Mouse (Mus musculus) MEL (cell line): ENCODE measurements around the gene Iqschfp. TPM values are rescaled to one million over a fixed set of nuclear protein-coding genes. Genes with fewer than 3 reads are reported as not detected.

Experiments used
- DNase-seq: peaks from one replicate; pipeline ENCODE4 v3.0.0; 2011; ENCODE audit warnings: low read depth, low spot score
- H3K27ac ChIP-seq: 2 replicates; pipeline ENCODE4 v1.5.1; 2012; ENCODE audit warnings: low read depth, mild to moderate bottlenecking, control low read depth, low read length, moderate library complexity; ENCODE audit not compliant: control insufficient read depth
- H3K27me3 ChIP-seq, 2 experiments: fragments of 150-350 bp in 1 of 2; sonication (generic) in 1 of 2; 2 replicates each; pipeline ENCODE4 v1.6.1; 2012; ENCODE audit warnings: low read length in 2 of 2, mild to moderate bottlenecking in 2 of 2, improper control_type of control experiment in 1 of 2, moderate library complexity in 1 of 2; ENCODE audit not compliant: insufficient read depth in 2 of 2, control insufficient read depth in 1 of 2
- H3K36me3 ChIP-seq, 2 experiments: 2 replicates each; pipeline ENCODE4 v1.6.1; 2012 to 2014; ENCODE audit warnings: low read length in 2 of 2, improper control_type of control experiment in 1 of 2, inconsistent platforms in 1 of 2, mild to moderate bottlenecking in 1 of 2; ENCODE audit not compliant: insufficient read depth in 2 of 2, control insufficient read depth in 1 of 2
- H3K4me1 ChIP-seq, 2 experiments: fragments of 150-350 bp in 1 of 2; sonication (generic) in 1 of 2; 2 replicates each; pipeline ENCODE4 v1.6.1; 2012; ENCODE audit warnings: low read length in 2 of 2, improper control_type of control experiment in 1 of 2, mild to moderate bottlenecking in 1 of 2; ENCODE audit not compliant: insufficient read depth in 2 of 2, control insufficient read depth in 1 of 2
- H3K4me3 ChIP-seq, 2 experiments: fragments of 150-350 bp in 1 of 2; sonication (generic) in 1 of 2; 2 replicates each; pipeline ENCODE4 v1.5.1; 2012; ENCODE audit warnings: low read depth in 2 of 2, low read length in 2 of 2, mild to moderate bottlenecking in 2 of 2, moderate library complexity in 2 of 2, control low read depth in 1 of 2, improper control_type of control experiment in 1 of 2; ENCODE audit not compliant: control insufficient read depth in 1 of 2, insufficient read depth in 1 of 2
- H3K79me2 ChIP-seq: 2 replicates; pipeline ENCODE4 v1.6.1; 2012; ENCODE audit warnings: mild to moderate bottlenecking, low read length, moderate library complexity; ENCODE audit not compliant: control insufficient read depth, poor library complexity, insufficient read depth
- H3K9ac ChIP-seq: 2 replicates; pipeline ENCODE4 v1.6.1; 2012; ENCODE audit warnings: low read depth, mild to moderate bottlenecking, control low read depth, low read length, moderate library complexity; ENCODE audit not compliant: control insufficient read depth, poor library complexity, severe bottlenecking
- H3K9me3 ChIP-seq: fragments of 150-350 bp; sonication (generic); replicated peaks from 2 replicates; pipeline ENCODE4 v1.6.1; 2012; ENCODE audit warnings: mild to moderate bottlenecking, low read length, improper control_type of control experiment, moderate library complexity; ENCODE audit not compliant: insufficient read depth
- CHD1 ChIP-seq: IDR thresholded peaks from 2 replicates; pipeline ENCODE4 v1.6.1; 2012; ENCODE audit warnings: low read depth, mild to moderate bottlenecking, inconsistent platforms, low read length, improper control_type of control experiment
- CHD2 ChIP-seq: IDR thresholded peaks from 2 replicates; pipeline ENCODE4 v1.6.1; 2011; ENCODE audit warnings: low read length, improper control_type of control experiment
- CTCF ChIP-seq, 3 experiments: IDR thresholded peaks in 2 of 3; conservative IDR thresholded peaks in 1 of 3; 2 replicates each; pipeline ENCODE4 v1.5.1; 2011 to 2012; ENCODE audit warnings: low read length in 3 of 3, low read depth in 2 of 3, mild to moderate bottlenecking in 2 of 3, improper control_type of control experiment in 1 of 3, inconsistent platforms in 1 of 3, mixed read lengths in 1 of 3, moderate library complexity in 1 of 3; ENCODE audit not compliant: control insufficient read depth in 1 of 3, insufficient read depth in 1 of 3, poor library complexity in 1 of 3, severe bottlenecking in 1 of 3
- ELF1 ChIP-seq: IDR thresholded peaks from 2 replicates; pipeline ENCODE4 v1.6.1; 2014; ENCODE audit warnings: low read depth, mild to moderate bottlenecking, inconsistent platforms, low read length, improper control_type of control experiment, moderate library complexity
- MAFK ChIP-seq: IDR thresholded peaks from 2 replicates; pipeline ENCODE4 v1.6.1; 2011; ENCODE audit warnings: low read depth, mild to moderate bottlenecking, low read length, improper control_type of control experiment, borderline replicate concordance
- MAX ChIP-seq: IDR thresholded peaks from 2 replicates; pipeline ENCODE4 v1.6.1; 2011; ENCODE audit warnings: low read length, improper control_type of control experiment
- MXI1 ChIP-seq: IDR thresholded peaks from 2 replicates; pipeline ENCODE4 v1.6.1; 2011; ENCODE audit warnings: mild to moderate bottlenecking, low read depth, low read length, improper control_type of control experiment
- MYB ChIP-seq: IDR thresholded peaks from 2 replicates; pipeline ENCODE4 v1.6.1; 2011; ENCODE audit warnings: mild to moderate bottlenecking, low read depth, low read length, improper control_type of control experiment
- MYC ChIP-seq: IDR thresholded peaks from 2 replicates; pipeline ENCODE4 v1.6.1; 2011; ENCODE audit warnings: low read depth, mild to moderate bottlenecking, low read length, improper control_type of control experiment, moderate library complexity
- NRF1 ChIP-seq: IDR thresholded peaks from 2 replicates; pipeline ENCODE4 v1.6.1; 2014; ENCODE audit warnings: low read depth, mild to moderate bottlenecking, inconsistent platforms, low read length, improper control_type of control experiment, moderate library complexity; ENCODE audit not compliant: poor library complexity, insufficient read depth, severe bottlenecking
- POLR2A ChIP-seq, 2 experiments: IDR thresholded peaks; 2 replicates each; pipeline ENCODE4 v1.6.1; 2011 to 2012; ENCODE audit warnings: low read length in 2 of 2, mild to moderate bottlenecking in 2 of 2, control low read depth in 1 of 2, improper control_type of control experiment in 1 of 2, low read depth in 1 of 2, moderate library complexity in 1 of 2; ENCODE audit not compliant: control insufficient read depth in 1 of 2, insufficient read depth in 1 of 2, poor library complexity in 1 of 2
- RAD21 ChIP-seq: IDR thresholded peaks from 2 replicates; pipeline ENCODE4 v1.6.1; 2011; ENCODE audit warnings: mild to moderate bottlenecking, low read depth, low read length, improper control_type of control experiment
- RCOR1 ChIP-seq: IDR thresholded peaks from 2 replicates; pipeline ENCODE4 v1.6.1; 2012; ENCODE audit warnings: low read depth, mild to moderate bottlenecking, inconsistent platforms, low read length, improper control_type of control experiment
- SIN3A ChIP-seq: IDR thresholded peaks from 2 replicates; pipeline ENCODE4 v1.6.1; 2012; ENCODE audit warnings: low read length, improper control_type of control experiment, inconsistent platforms
- TBP ChIP-seq: IDR thresholded peaks from 2 replicates; pipeline ENCODE4 v1.8.0; 2011; ENCODE audit warnings: low read depth, low read length, improper control_type of control experiment
- TCF12 ChIP-seq: IDR thresholded peaks from 2 replicates; pipeline ENCODE4 v1.6.1; 2014; ENCODE audit warnings: low read depth, mild to moderate bottlenecking, inconsistent platforms, low read length, improper control_type of control experiment, moderate library complexity
- USF2 ChIP-seq, 2 experiments: IDR thresholded peaks; 2 replicates each; pipeline ENCODE4 v1.6.1; 2011 to 2012; ENCODE audit warnings: improper control_type of control experiment in 2 of 2, low read length in 2 of 2, borderline replicate concordance in 1 of 2, inconsistent platforms in 1 of 2, low read depth in 1 of 2, mild to moderate bottlenecking in 1 of 2; ENCODE audit not compliant: insufficient read depth in 1 of 2
- ZC3H11A ChIP-seq: IDR thresholded peaks from 2 replicates; pipeline ENCODE4 v1.6.1; 2012; ENCODE audit warnings: low read depth, mild to moderate bottlenecking, inconsistent platforms, low read length, improper control_type of control experiment
- ZKSCAN1 ChIP-seq: IDR thresholded peaks from 2 replicates; pipeline ENCODE4 v1.6.1; 2012; ENCODE audit warnings: low read depth, mild to moderate bottlenecking, inconsistent platforms, low read length, improper control_type of control experiment, moderate library complexity
- ZNF384 ChIP-seq: IDR thresholded peaks from 2 replicates; pipeline ENCODE4 v1.6.1; 2012; ENCODE audit warnings: low read depth, mild to moderate bottlenecking, inconsistent platforms, low read length, improper control_type of control experiment
- polyA plus RNA-seq, 2 experiments: library from polyadenylated mRNA; stranded (reverse) in 1 of 2; unstranded in 1 of 2; fragments of >175 nt in 1 of 2; fragments of >200 nt in 1 of 2; gene quantifications; 2 replicates each; pipeline versions ENCODE4 v1.2.1 to v1.2.4; 2012; ENCODE audit warnings: low replicate concordance in 2 of 2, low read depth in 1 of 2; ENCODE audit not compliant: insufficient read length in 2 of 2, insufficient read depth in 1 of 2, missing spikeins in 1 of 2
- total RNA-seq: library from RNA; depleted of rRNA; stranded (reverse); fragments of 300-350 nt; gene quantifications from 2 replicates; pipeline ENCODE4 v1.2.3, GENCODE M21; 2012

The Iqschfp gene
- total and polyA plus RNA-seq, 3 experiments: not detected

- H3K9me3 ChIP-seq: no peaks in the 10 kb centered on the region
- H3K27ac ChIP-seq: no peak overlapping the region
- no peaks in the 10 kb centered on the region for H3K36me3 ChIP-seq
- no peak overlapping the region for H3K9ac ChIP-seq
- H3K4me1 ChIP-seq: no peaks in the 10 kb centered on the region
- DNase-seq: no peak
- H3K4me3 ChIP-seq: no peak overlapping the region
- TF ChIP-seq CTCF (IDR thresholded peaks at IDR 0.05 in 2 of 3, conservative IDR thresholded peaks at IDR 0.05 in 1 of 3; ENCODE audit: control insufficient read depth in 1 of 3, insufficient read depth in 1 of 3, low read depth in 2 of 3, low read length in 3 of 3, poor library complexity in 1 of 3, severe bottlenecking in 1 of 3) (no peak), ZNF384 (no peak), NRF1 (no peak), MAFK (no peak), ZKSCAN1 (no peak), CHD2 (no peak), TBP (no peak), RAD21 (no peak), MYB (no peak)
- H3K27me3 ChIP-seq: no peaks in the 10 kb centered on the region
- H3K79me2 ChIP-seq: no peaks in the 10 kb centered on the region
Measured at GRCm38 (mm10) chr3:68525361-68525878, 633.4 kb downstream of the Iqschfp start.

- H3K4me1 ChIP-seq: no peaks in the 10 kb centered on the region
- no peak overlapping the region for H3K4me3 ChIP-seq
- TF ChIP-seq NRF1 (no peak), ZNF384 (no peak), MXI1 (no peak), MAFK (no peak), SIN3A (no peak), RCOR1 (no peak), CHD1 (no peak), MAX (no peak), TCF12 (no peak), USF2 (IDR thresholded peaks at IDR 0.05; ENCODE audit: borderline replicate concordance in 1 of 2, insufficient read depth in 1 of 2, low read depth in 1 of 2, low read length in 2 of 2) (no peak), TBP (no peak), MYC (no peak), ZC3H11A (no peak), POLR2A (IDR thresholded peaks at IDR 0.05; ENCODE audit: control insufficient read depth in 1 of 2, insufficient read depth in 1 of 2, low read depth in 1 of 2, low read length in 2 of 2, poor library complexity in 1 of 2) (no peak), ELF1 (no peak)
- H3K27ac ChIP-seq: no peak overlapping the region
- no peaks in the 10 kb centered on the region for H3K9me3 ChIP-seq
- no peaks in the 10 kb centered on the region for H3K27me3 ChIP-seq
- no peak for DNase-seq
- H3K79me2 ChIP-seq: no peaks in the 10 kb centered on the region
- H3K9ac ChIP-seq: no peak overlapping the region
- H3K36me3 ChIP-seq: no peaks in the 10 kb centered on the region
Measured at GRCm38 (mm10) chr3:68526416-68526815, 634.4 kb downstream of the Iqschfp start.
